Mouse (Mus musculus): Measurements from ENCODE around the gene Fam160b1.

Gene Fam160b1

GRCm38 (mm10) chr19:57427756-57428438 is 67.4 kb downstream of the Fam160b1 start:
- no peak for DNase-seq

- DNase-seq = no peak
Observed at GRCm38 (mm10) chr19:57428641-57429040, 68.2 kb downstream of the Fam160b1 start.

- DNase-seq = no peak
Observed at GRCm38 (mm10) chr19:57429926-57430325, 69.4 kb downstream of the Fam160b1 start.

- DNase-seq = no peak
Observed at GRCm38 (mm10) chr19:57431476-57431875, 71.0 kb downstream of the Fam160b1 start.

DNA sequence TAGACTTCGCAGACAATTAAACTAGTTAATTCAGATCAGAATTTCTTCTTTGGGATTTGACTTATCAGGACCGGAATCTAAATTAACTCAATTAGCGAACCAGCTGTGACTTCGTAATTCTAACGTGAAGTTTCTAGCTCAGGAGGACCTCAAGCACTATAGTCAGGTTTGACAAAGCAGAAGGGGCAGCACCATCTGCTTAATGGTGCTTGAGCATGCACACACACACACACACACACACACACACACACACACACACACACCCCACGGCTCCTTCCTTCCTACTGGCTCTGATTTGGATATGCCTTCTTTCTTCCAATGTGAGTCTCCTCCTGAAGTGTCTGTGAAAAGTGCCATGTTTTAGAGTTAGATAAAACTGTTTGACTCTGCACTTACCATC is 73.5 kb downstream of the Fam160b1 start:
- no peak for DNase-seq

GRCm38 (mm10) chr19:57436586-57437021 is 76.1 kb downstream of the Fam160b1 start:
- DNase-seq = no peak

DNA sequence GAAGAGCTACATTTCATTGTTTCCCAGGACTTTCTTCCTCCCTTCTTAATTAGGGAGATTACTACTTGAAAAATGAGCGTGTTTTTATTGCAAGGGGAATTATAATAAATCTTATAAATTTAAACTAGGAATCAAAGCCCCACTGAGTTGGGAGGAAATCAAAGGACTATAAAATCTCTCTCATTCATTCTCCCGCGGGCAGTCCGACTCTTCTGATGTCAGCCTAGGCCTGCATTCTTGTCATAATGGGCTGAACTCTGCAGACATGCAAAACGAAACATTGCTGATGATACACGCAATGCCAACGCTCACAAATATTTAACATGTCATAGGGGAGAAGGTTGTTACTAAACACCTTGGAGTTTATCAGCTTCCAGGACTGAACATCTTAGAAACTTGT is 76.6 kb downstream of the Fam160b1 start:
- no peak for DNase-seq
